Mouse (Mus musculus): ENCODE data around the gene Adsl.

DNA sequence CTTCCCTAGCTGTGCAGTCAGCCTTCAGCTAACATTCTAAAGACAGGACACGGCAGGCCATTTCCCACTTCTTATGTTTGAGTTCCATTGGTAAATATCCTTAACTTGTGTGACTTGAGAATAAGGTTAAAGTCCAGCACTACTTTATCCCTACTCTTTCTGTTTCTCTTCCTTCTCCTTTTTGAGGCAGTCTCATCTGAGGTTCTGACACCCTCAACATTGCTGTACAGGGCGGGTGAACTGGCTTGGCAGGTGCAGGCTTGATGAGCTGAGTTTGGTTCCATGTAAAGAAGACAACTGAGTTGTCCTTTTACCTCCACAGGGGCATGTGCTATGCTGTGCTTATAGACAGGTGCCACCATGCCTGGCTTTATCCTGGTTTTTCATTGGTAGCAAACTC lies 35.0 kb downstream of the Adsl start:
- TF ChIP-seq CTCF (IDR thresholded peaks at IDR 0.05; ENCODE audit: extremely low read depth, insufficient read depth, insufficient read length, insufficient replicate concordance) (no peak), POLR2A (IDR thresholded peaks at IDR 0.05; ENCODE audit: low read depth, low read length) (no peak)

Measured in spleen, adult 2 months (tissue).